29 mouse cellular contexts compared by ENCODE assay signal in the genomic region with DNA sequence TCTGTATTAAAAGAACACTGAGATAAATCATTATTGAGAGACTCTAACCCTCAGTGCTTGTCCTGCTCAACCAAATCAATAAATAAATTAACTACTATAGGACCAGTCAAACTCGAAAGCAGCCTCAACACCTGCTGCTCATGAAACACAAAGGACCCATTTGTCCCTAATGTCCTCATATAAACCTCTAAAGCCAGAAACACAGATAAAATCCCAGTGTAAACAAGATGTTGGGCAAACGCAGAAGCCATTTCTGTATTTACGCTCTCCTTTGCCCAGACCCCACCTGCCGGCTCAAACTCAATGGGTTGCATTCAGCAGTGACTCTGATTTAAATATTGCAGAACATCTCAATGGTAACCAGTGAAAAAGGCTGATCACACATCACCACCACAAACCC.
A peak's percentile ranks its signal among the peaks of the same experiment; 100 is the strongest.
DNase-seq lines count a peak whose midpoint lies in the region; ATAC-seq and TF ChIP-seq lines count a peak whose summit lies in the region.
"Had no signal": no experiment of that assay in that cellular context is flagged by ENCODE, and none has a peak within 500 bp of the region (broad histone marks: within the 10 kb centered on the region; RNA-seq: fewer than 3 reads in every experiment).

No protein-coding gene starts in this region.

- no peaks in the 10 kb centered on the region for H3K4me1 ChIP-seq in intestine, postnatal 0 days (replicated peaks; ENCODE audit: control insufficient read depth, insufficient read depth, low read length)
- no peaks in the 10 kb centered on the region; the same call in 1 of the 2 replicates for H3K4me1 ChIP-seq in stomach, embryonic 16.5 days (ENCODE audit: control insufficient read depth, insufficient read depth, low read length)
- H3K4me1 ChIP-seq in hindbrain, embryonic 12.5 days: no peaks in the 10 kb centered on the region
- H3K4me1 ChIP-seq in hindbrain, postnatal 0 days (ENCODE audit: insufficient read depth, low read length): no peaks in the 10 kb centered on the region
- H3K4me1 ChIP-seq: embryonic facial prominence, embryonic 10.5 days; embryonic facial prominence, embryonic 13.5 days; heart, embryonic 10.5 days; hindbrain, embryonic 13.5 days had no signal

- H3K9me3 ChIP-seq in intestine, postnatal 0 days (ENCODE audit: control insufficient read depth): 0 out of 2 replicates have a peak, but pooled peaks cover 3% of the 10 kb centered on the region
- H3K9me3 ChIP-seq in stomach, embryonic 16.5 days (replicated peaks; ENCODE audit: control insufficient read depth, low read length): 0 out of 2 replicates have a peak, but pooled peaks cover 4% of the 10 kb centered on the region
- no peaks in the 10 kb centered on the region; the same call in 1 of the 2 replicates for H3K9me3 ChIP-seq in hindbrain, embryonic 12.5 days (replicated peaks)
- no peaks in the 10 kb centered on the region for H3K9me3 ChIP-seq in hindbrain, postnatal 0 days (ENCODE audit: low read length)
- H3K9me3 ChIP-seq: embryonic facial prominence, embryonic 13.5 days; heart, embryonic 10.5 days; heart, embryonic 13.5 days; hindbrain, embryonic 13.5 days had no signal

- peak; percentile 21 for DNase-seq in fat pad, adult 2 months (ENCODE audit: extremely low read depth, low read depth, low spot score)
- peak; percentile 48 for DNase-seq in fibroblast of lung, adult 2 months (ENCODE audit: low read depth)
- no peak for DNase-seq in layer of hippocampus, adult 9-11 months
- DNase-seq in hindbrain, postnatal 0 days (ENCODE audit: low spot score): no peak
- DNase-seq: adrenal gland, adult 8-10 months; adrenal gland, postnatal 25 days; cerebellum, adult 11-12 months; cerebellum, adult 8-10 months; cerebellum, postnatal 36 days; embryo, embryonic 11 days; forebrain, postnatal 0 days; gastrocnemius, postnatal 10 days; gastrocnemius, postnatal 36 days; heart, adult 2 months; heart, postnatal 14 days had no signal

- WGBS in intestine, postnatal 0 days: 39% methylated on average over 4 of the region's 4 CpGs
- WGBS in stomach, embryonic 16.5 days: 45% methylated on average over 4 of the region's 4 CpGs
- WGBS in hindbrain, embryonic 12.5 days: 77% methylated on average over 4 of the region's 4 CpGs
- 72% methylated on average over 4 of the region's 4 CpGs for WGBS in hindbrain, postnatal 0 days

- TF ChIP-seq CTCF in intestine, postnatal 0 days (IDR thresholded peaks at IDR 0.05; ENCODE audit: low read depth): peak; percentile 28
- TF ChIP-seq CTCF in hindbrain, postnatal 0 days (IDR thresholded peaks at IDR 0.05; ENCODE audit: low read depth): no peak

- H3K4me3 ChIP-seq in intestine, postnatal 0 days (ENCODE audit: low read depth, low read length): no peak overlapping the region
- H3K4me3 ChIP-seq in stomach, embryonic 16.5 days (replicated peaks; ENCODE audit: low read length): no peak overlapping the region
- no peak overlapping the region for H3K4me3 ChIP-seq in hindbrain, embryonic 12.5 days
- no peak overlapping the region for H3K4me3 ChIP-seq in hindbrain, postnatal 0 days (ENCODE audit: low read length)
- H3K4me3 ChIP-seq: embryonic facial prominence, embryonic 10.5 days; embryonic facial prominence, embryonic 13.5 days; erythroblast, embryonic 14.5 days; heart, adult 2 months; heart, embryonic 10.5 days; heart, embryonic 13.5 days; hindbrain, embryonic 13.5 days had no signal

- H3K4me2 ChIP-seq in intestine, postnatal 0 days (replicated peaks; ENCODE audit: low read depth): no peak overlapping the region
- no peak overlapping the region for H3K4me2 ChIP-seq in stomach, embryonic 16.5 days (ENCODE audit: low read depth, low read length)
- no peak overlapping the region for H3K4me2 ChIP-seq in hindbrain, embryonic 12.5 days (replicated peaks)
- H3K4me2 ChIP-seq in hindbrain, postnatal 0 days (ENCODE audit: low read depth, low read length): no peak overlapping the region
- H3K4me2 ChIP-seq: embryonic facial prominence, embryonic 13.5 days; heart, embryonic 13.5 days; hindbrain, embryonic 13.5 days had no signal

- ATAC-seq in intestine, postnatal 0 days: peak; percentile 81
- ATAC-seq in stomach, embryonic 16.5 days (ENCODE audit: insufficient read depth, low FRiP score): peak; percentile 76
- ATAC-seq in hindbrain, embryonic 12.5 days (ENCODE audit: low FRiP score): no peak
- no peak for ATAC-seq in hindbrain, postnatal 0 days
- ATAC-seq: activated CD4-positive, CD25-positive, alpha-beta regulatory T cell, adult 4 months; CD4-positive, CD25-positive, alpha-beta regulatory T cell, adult 4 months; forebrain, embryonic 14.5 days; forebrain, postnatal 0 days; hindbrain, embryonic 16.5 days; inflammation-experienced regulatory T-cells, adult 6 months had no signal

- H3K27ac ChIP-seq in intestine, postnatal 0 days (ENCODE audit: low read depth, low read length): no peak overlapping the region
- no peak overlapping the region for H3K27ac ChIP-seq in stomach, embryonic 16.5 days (ENCODE audit: low read length)
- no peak overlapping the region for H3K27ac ChIP-seq in hindbrain, embryonic 12.5 days
- H3K27ac ChIP-seq in hindbrain, postnatal 0 days: no peak overlapping the region
- H3K27ac ChIP-seq: embryonic facial prominence, embryonic 10.5 days; embryonic facial prominence, embryonic 13.5 days; heart, adult 2 months; heart, embryonic 10.5 days; heart, embryonic 13.5 days; hindbrain, embryonic 13.5 days had no signal

- H3K36me3 ChIP-seq in intestine, postnatal 0 days (ENCODE audit: control insufficient read depth, insufficient read depth): no peaks in the 10 kb centered on the region
- H3K36me3 ChIP-seq in stomach, embryonic 16.5 days (ENCODE audit: control insufficient read depth, insufficient read depth, low read length): no peaks in the 10 kb centered on the region
- no peaks in the 10 kb centered on the region for H3K36me3 ChIP-seq in hindbrain, embryonic 12.5 days
- no peaks in the 10 kb centered on the region for H3K36me3 ChIP-seq in hindbrain, postnatal 0 days (ENCODE audit: insufficient read depth, low read length)
- H3K36me3 ChIP-seq: embryonic facial prominence, embryonic 10.5 days; embryonic facial prominence, embryonic 13.5 days; heart, embryonic 10.5 days; heart, embryonic 13.5 days; hindbrain, embryonic 13.5 days had no signal

- H3K27me3 ChIP-seq in intestine, postnatal 0 days (replicated peaks; ENCODE audit: control insufficient read depth, insufficient read depth, low read length): no peaks in the 10 kb centered on the region
- no peaks in the 10 kb centered on the region for H3K27me3 ChIP-seq in stomach, embryonic 16.5 days (ENCODE audit: control insufficient read depth, insufficient read depth, low read length)
- H3K27me3 ChIP-seq in hindbrain, embryonic 12.5 days: no peaks in the 10 kb centered on the region
- no peaks in the 10 kb centered on the region for H3K27me3 ChIP-seq in hindbrain, postnatal 0 days (ENCODE audit: insufficient read depth, low read length)
- H3K27me3 ChIP-seq: embryonic facial prominence, embryonic 13.5 days; heart, embryonic 13.5 days; hindbrain, embryonic 13.5 days had no signal

- H3K9ac ChIP-seq in intestine, postnatal 0 days (ENCODE audit: low read depth, low read length): no peak overlapping the region
- no peak overlapping the region for H3K9ac ChIP-seq in stomach, embryonic 16.5 days (ENCODE audit: low read length)
- no peak overlapping the region for H3K9ac ChIP-seq in hindbrain, embryonic 12.5 days
- H3K9ac ChIP-seq in hindbrain, postnatal 0 days (replicated peaks; ENCODE audit: low read length): no peak overlapping the region
- H3K9ac ChIP-seq: embryonic facial prominence, embryonic 13.5 days; forebrain, postnatal 0 days; heart, embryonic 13.5 days; hindbrain, embryonic 13.5 days had no signal

Comparison
In these comparisons a context has a peak if more than half of its experiments do, and no peak if none do; other contexts are left out.
1. DNase-seq: peak in fat pad, adult 2 months (single experiment) and fibroblast of lung, adult 2 months (single experiment); none in layer of hippocampus, adult 9-11 months (single experiment) and hindbrain, postnatal 0 days (single experiment).
2. ATAC-seq: peak in intestine, postnatal 0 days (single experiment) and stomach, embryonic 16.5 days (single experiment); none in hindbrain, embryonic 12.5 days (single experiment) and hindbrain, postnatal 0 days (single experiment).